ENCODE assay signal across 24 mouse cellular contexts in genomic region chr10:37549446-37549845, GRCm38 (mm10).
"Had no signal": no experiment of that assay in that cellular context is flagged by ENCODE, and none has a peak within 500 bp of the region (broad histone marks: within the 10 kb centered on the region; RNA-seq: fewer than 3 reads in every experiment).

No protein-coding gene starts in this region.

- H3K9me3 ChIP-seq: heart, embryonic 10.5 days; hindbrain, embryonic 13.5 days; hindbrain, embryonic 15.5 days; limb, embryonic 15.5 days; liver, embryonic 13.5 days; liver, embryonic 15.5 days had no signal

- H3K36me3 ChIP-seq: heart, embryonic 10.5 days; heart, embryonic 13.5 days; heart, embryonic 15.5 days; hindbrain, embryonic 13.5 days; hindbrain, embryonic 15.5 days; limb, embryonic 13.5 days; limb, embryonic 15.5 days; liver, embryonic 13.5 days; liver, embryonic 15.5 days had no signal

- H3K27me3 ChIP-seq: heart, embryonic 13.5 days; heart, embryonic 15.5 days; hindbrain, embryonic 13.5 days; hindbrain, embryonic 15.5 days; limb, embryonic 13.5 days; limb, embryonic 15.5 days; liver, embryonic 13.5 days; liver, embryonic 15.5 days had no signal

- DNase-seq: forebrain, postnatal 0 days; gastrocnemius, postnatal 14 days; gastrocnemius, postnatal 36 days; heart, adult 11 months; heart, adult 2 months; heart, postnatal 14 days; heart, postnatal 36 days; kidney, adult 11 months; kidney, adult 8-10 months; kidney, postnatal 14 days; layer of hippocampus, adult 9-11 months; layer of hippocampus, postnatal 36 days; left cerebral cortex, postnatal 4 days; liver, embryonic 13.5 days had no signal

- H3K9ac ChIP-seq: forebrain, postnatal 0 days; heart, embryonic 13.5 days; heart, embryonic 15.5 days; hindbrain, embryonic 13.5 days; hindbrain, embryonic 15.5 days; limb, embryonic 13.5 days; limb, embryonic 15.5 days; liver, embryonic 13.5 days; liver, embryonic 15.5 days had no signal

- H3K27ac ChIP-seq: heart, adult 2 months; heart, embryonic 10.5 days; heart, embryonic 13.5 days; heart, embryonic 15.5 days; hindbrain, embryonic 13.5 days; hindbrain, embryonic 15.5 days; hindbrain, postnatal 0 days; limb, embryonic 13.5 days; limb, embryonic 15.5 days; liver, embryonic 13.5 days; liver, embryonic 15.5 days had no signal

- H3K4me3 ChIP-seq: heart, adult 2 months; heart, embryonic 10.5 days; heart, embryonic 13.5 days; heart, embryonic 15.5 days; hindbrain, embryonic 13.5 days; hindbrain, embryonic 15.5 days; limb, embryonic 13.5 days; limb, embryonic 15.5 days; liver, embryonic 13.5 days; liver, embryonic 15.5 days had no signal

- ATAC-seq: forebrain, postnatal 0 days; hindbrain, postnatal 0 days; intestine, embryonic 16.5 days had no signal

- H3K4me2 ChIP-seq: heart, embryonic 13.5 days; heart, embryonic 15.5 days; hindbrain, embryonic 13.5 days; hindbrain, embryonic 15.5 days; limb, embryonic 13.5 days; limb, embryonic 15.5 days; liver, embryonic 13.5 days; liver, embryonic 15.5 days had no signal

- H3K4me1 ChIP-seq: heart, embryonic 10.5 days; heart, embryonic 13.5 days; heart, embryonic 15.5 days; hindbrain, embryonic 13.5 days; hindbrain, embryonic 15.5 days; limb, embryonic 13.5 days; limb, embryonic 15.5 days; liver, embryonic 13.5 days; liver, embryonic 15.5 days had no signal
